Mouse (Mus musculus) stomach, postnatal 0 days (tissue): Measurements from ENCODE around the gene Plvap. TPM values are rescaled to one million over a fixed set of nuclear protein-coding genes. Genes with fewer than 3 reads are reported as not detected.
A peak's percentile ranks its signal among the peaks of the same experiment; 100 is the strongest.

Experiments
- ATAC-seq: fragments of 200-750 bp; cut with Nextera tagmentation; 2 replicates; pipeline ENCODE4 v1.8.0; 2017; ENCODE audit not compliant: low FRiP score, low TSS enrichment
- DNase-seq: peaks from one replicate; pipeline ENCODE4 v3.0.0-alpha.2; 2016; ENCODE audit warnings: low spot score
- H3K27ac ChIP-seq: fragments of 300-500 bp; sonication (generic); replicated peaks from 2 replicates; pipeline ENCODE4 v1.5.1; 2014; ENCODE audit warnings: mild to moderate bottlenecking, control low read depth
- H3K27me3 ChIP-seq: fragments of 300-500 bp; sonication (generic); 2 replicates; pipeline ENCODE4 v1.6.1; 2014; ENCODE audit warnings: low read length; ENCODE audit not compliant: control insufficient read depth, insufficient read depth
- H3K36me3 ChIP-seq: fragments of 300-500 bp; sonication (generic); 2 replicates; pipeline ENCODE4 v1.6.1; 2014; ENCODE audit warnings: low read length, mixed read lengths; ENCODE audit not compliant: control insufficient read depth, insufficient read depth
- H3K4me1 ChIP-seq: fragments of 300-500 bp; sonication (generic); replicated peaks from 2 replicates; pipeline ENCODE4 v1.6.1; 2014; ENCODE audit warnings: antibody characterized with exemption; ENCODE audit not compliant: control insufficient read depth, insufficient read depth
- H3K4me2 ChIP-seq: fragments of 300-500 bp; sonication (generic); replicated peaks from 2 replicates; pipeline ENCODE4 v1.6.1; 2014; ENCODE audit warnings: low read depth, mild to moderate bottlenecking, control low read depth, moderate library complexity
- H3K4me3 ChIP-seq: fragments of 300-500 bp; sonication (generic); 2 replicates; pipeline ENCODE4 v1.5.1; 2014; ENCODE audit warnings: low read depth, low read length, control low read depth
- H3K9ac ChIP-seq: fragments of 300-500 bp; sonication (generic); 2 replicates; pipeline ENCODE4 v1.6.1; 2014; ENCODE audit warnings: mild to moderate bottlenecking, low read length, control low read depth, mixed read lengths
- H3K9me3 ChIP-seq: fragments of 300-500 bp; sonication (generic); 2 replicates; pipeline ENCODE4 v1.6.1; 2016; ENCODE audit warnings: low read length; ENCODE audit not compliant: control insufficient read depth
- CTCF ChIP-seq: IDR thresholded peaks from 2 replicates; pipeline ENCODE4 v1.5.1; 2016; ENCODE audit warnings: antibody characterized with exemption, low read depth, mild to moderate bottlenecking, moderate library complexity
- EP300 ChIP-seq: optimal IDR thresholded peaks from 2 replicates; pipeline ENCODE3; 2016; ENCODE audit warnings: antibody characterized with exemption
- WGBS: fragments of 180-500 bp; shearing (Covaris S2); extraction: QIAGEN DNeasy Blood & Tissue Kit; methylation state at CpG from one replicate; pipeline ENCODE4 v1.1.7; 2014; 5-methylcytosine and 5-hydroxymethylcytosine counted together
- polyA plus RNA-seq: library from polyadenylated mRNA; unstranded; fragments of >200 nt; fragmentation: Nextera tagmentation; extraction: Ambion mirVana; gene quantifications from 2 replicates; pipeline ENCODE4 v1.2.1, GENCODE M21; 2015

Plvap gene
- polyA plus RNA-seq, 1 experiment from 2014 or later: 56.3 TPM

- Histone ChIP-seq H3K4me1 (0 out of 2 replicates have a peak, but pooled peaks cover 2% of the 10 kb centered on the region), H3K4me3 (peak overlapping the region; percentile 40), H3K4me2 (peak overlapping the region; percentile 63), H3K9ac (peak overlapping the region; percentile 41; the same call in 1 of the 2 replicates), H3K36me3 (no peaks in the 10 kb centered on the region), H3K27me3 (0 out of 2 replicates have a peak, but pooled peaks cover 5% of the 10 kb centered on the region), H3K9me3 (no peaks in the 10 kb centered on the region), H3K27ac (0 out of 2 replicates have a peak overlapping the region, but pooled peaks have one; percentile 8)
- peak; percentile 65; the same call in 1 of the 2 replicates for ATAC-seq
- TF ChIP-seq EP300 (no peak), CTCF (no peak)
- under 1% methylated on average over 60 of the region's 61 CpGs for WGBS
- DNase-seq: peak; percentile 81
Observed at GRCm38 (mm10) chr8:71507589-71508104, 3.9 kb downstream of the Plvap start.

GRCm38 (mm10) chr8:71505979-71506378 lies 5.6 kb downstream of the Plvap start:
- H3K27me3 ChIP-seq: 0 out of 2 replicates have a peak, but pooled peaks cover 5% of the 10 kb centered on the region

GRCm38 (mm10) chr8:71505326-71505725 lies 6.2 kb downstream of the Plvap start:
- WGBS: 92% methylated on average over 4 of the region's 4 CpGs
- Histone ChIP-seq H3K4me2 (no peak overlapping the region), H3K9me3 (no peaks in the 10 kb centered on the region), H3K4me1 (0 out of 2 replicates have a peak, but pooled peaks cover 2% of the 10 kb centered on the region), H3K27ac (no peak overlapping the region), H3K4me3 (no peak overlapping the region), H3K9ac (no peak overlapping the region), H3K36me3 (no peaks in the 10 kb centered on the region), H3K27me3 (0 out of 2 replicates have a peak, but pooled peaks cover 5% of the 10 kb centered on the region)
- DNase-seq (no peak), ATAC-seq (no peak)
- TF ChIP-seq CTCF (no peak), EP300 (no peak)

More at GRCm38 (mm10) chr8:71505979-71506378, 5.6 kb downstream of the Plvap start:
- Histone ChIP-seq H3K4me1 (0 out of 2 replicates have a peak, but pooled peaks cover 2% of the 10 kb centered on the region), H3K27ac (no peak overlapping the region), H3K4me3 (no peak overlapping the region), H3K36me3 (no peaks in the 10 kb centered on the region), H3K9ac (no peak overlapping the region), H3K4me2 (no peak overlapping the region), H3K9me3 (no peaks in the 10 kb centered on the region)
- TF ChIP-seq EP300 (no peak), CTCF (no peak)
- DNase-seq (no peak), ATAC-seq (no peak)
- 67% methylated on average over 4 of the region's 4 CpGs for WGBS

GRCm38 (mm10) chr8:71504349-71504748 lies 7.2 kb downstream of the Plvap start:
- no peak overlapping the region for H3K4me3 ChIP-seq
- WGBS: 78% methylated on average over 4 of the region's 4 CpGs
- no peaks in the 10 kb centered on the region for H3K9me3 ChIP-seq
- ATAC-seq (no peak), DNase-seq (no peak)
- H3K36me3 ChIP-seq: no peaks in the 10 kb centered on the region
- H3K27ac ChIP-seq: no peak overlapping the region
- 0 out of 2 replicates have a peak, but pooled peaks cover 5% of the 10 kb centered on the region for H3K27me3 ChIP-seq
- 0 out of 2 replicates have a peak, but pooled peaks cover 2% of the 10 kb centered on the region for H3K4me1 ChIP-seq
- H3K4me2 ChIP-seq: no peak overlapping the region
- H3K9ac ChIP-seq: no peak overlapping the region
- no peak for TF ChIP-seq EP300
- no peak for TF ChIP-seq CTCF

- WGBS: 31% methylated on average over 15 of the region's 16 CpGs
- H3K27me3 ChIP-seq: no peaks in the 10 kb centered on the region
- DNase-seq (no peak), ATAC-seq (no peak)
- H3K4me1 ChIP-seq: no peaks in the 10 kb centered on the region; the same call in 1 of the 2 replicates
- no peaks in the 10 kb centered on the region for H3K9me3 ChIP-seq
- H3K27ac ChIP-seq: 0 out of 2 replicates have a peak overlapping the region, but pooled peaks have one; percentile 41
- no peak overlapping the region for H3K9ac ChIP-seq
- no peaks in the 10 kb centered on the region for H3K36me3 ChIP-seq
- no peak for TF ChIP-seq CTCF
- TF ChIP-seq EP300: no peak
- H3K4me3 ChIP-seq: no peak overlapping the region
- H3K4me2 ChIP-seq: peak overlapping the region; percentile 8; the same call in 1 of the 2 replicates
Observed at GRCm38 (mm10) chr8:71498816-71499690, 12.5 kb downstream of the Plvap start.
